Mouse (Mus musculus) MEL (cell line): Measurements from ENCODE around the gene Tapt1.

Experiments used
- CHD1 ChIP-seq: IDR thresholded peaks from 2 replicates; pipeline ENCODE4 v1.6.1; 2012; ENCODE audit warnings: low read depth, mild to moderate bottlenecking, inconsistent platforms, low read length, improper control_type of control experiment
- CTCF ChIP-seq, 3 experiments: IDR thresholded peaks in 2 of 3; conservative IDR thresholded peaks in 1 of 3; 2 replicates each; pipeline ENCODE4 v1.5.1; 2011 to 2012; ENCODE audit warnings: low read length in 3 of 3, low read depth in 2 of 3, mild to moderate bottlenecking in 2 of 3, improper control_type of control experiment in 1 of 3, inconsistent platforms in 1 of 3, mixed read lengths in 1 of 3, moderate library complexity in 1 of 3; ENCODE audit not compliant: control insufficient read depth in 1 of 3, insufficient read depth in 1 of 3, poor library complexity in 1 of 3, severe bottlenecking in 1 of 3
- MAFK ChIP-seq: IDR thresholded peaks from 2 replicates; pipeline ENCODE4 v1.6.1; 2011; ENCODE audit warnings: low read depth, mild to moderate bottlenecking, low read length, improper control_type of control experiment, borderline replicate concordance
- POLR2AphosphoS2 ChIP-seq: IDR thresholded peaks from 2 replicates; pipeline ENCODE4 v1.6.1; 2011; ENCODE audit warnings: low read length, improper control_type of control experiment
- TAL1 ChIP-seq: IDR thresholded peaks from 2 replicates; pipeline ENCODE4 v1.6.1; 2012; ENCODE audit warnings: mild to moderate bottlenecking, inconsistent platforms, low read length, moderate library complexity, mixed read lengths
- USF2 ChIP-seq, 2 experiments: IDR thresholded peaks; 2 replicates each; pipeline ENCODE4 v1.6.1; 2011 to 2012; ENCODE audit warnings: improper control_type of control experiment in 2 of 2, low read length in 2 of 2, borderline replicate concordance in 1 of 2, inconsistent platforms in 1 of 2, low read depth in 1 of 2, mild to moderate bottlenecking in 1 of 2; ENCODE audit not compliant: insufficient read depth in 1 of 2

DNA sequence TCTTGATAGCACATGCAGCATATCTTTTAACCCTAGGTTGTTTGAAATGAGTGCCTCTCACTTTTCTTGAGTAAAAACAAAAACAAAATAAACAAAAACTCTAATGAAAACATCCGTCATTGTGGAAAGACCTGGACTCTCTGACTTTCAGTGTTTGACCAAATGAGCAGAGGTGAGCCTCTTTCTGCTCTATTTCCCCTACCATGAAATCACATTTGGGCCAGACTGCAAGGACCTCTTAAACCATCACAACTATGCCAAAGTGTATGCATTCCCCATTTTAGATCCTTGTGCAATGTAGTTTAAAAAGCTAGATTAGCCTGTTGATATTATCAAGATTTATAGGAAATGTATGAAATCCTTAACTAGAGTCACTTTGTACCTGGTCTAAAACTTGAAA is 1.9 kb upstream of the Tapt1 start:
- TF ChIP-seq CTCF (IDR thresholded peaks at IDR 0.05 in 2 of 3, conservative IDR thresholded peaks at IDR 0.05 in 1 of 3; ENCODE audit: control insufficient read depth in 1 of 3, insufficient read depth in 1 of 3, low read depth in 2 of 3, low read length in 3 of 3, poor library complexity in 1 of 3, severe bottlenecking in 1 of 3) (no peak), USF2 (IDR thresholded peaks at IDR 0.05; ENCODE audit: borderline replicate concordance in 1 of 2, insufficient read depth in 1 of 2, low read depth in 1 of 2, low read length in 2 of 2) (no peak), POLR2AphosphoS2 (no peak; the same call in 1 of the 2 replicates), CHD1 (no peak), TAL1 (no peak), MAFK (no peak)
